9 mouse cellular contexts compared by ENCODE assay signal in genomic region chr15:78597729-78598128, GRCm38 (mm10). TPM values are rescaled to one million over a fixed set of nuclear protein-coding genes. Genes with fewer than 3 reads are reported as not detected.
A peak's percentile ranks its signal among the peaks of the same experiment; 100 is the strongest.
DNase-seq lines count a peak whose midpoint lies in the region; ATAC-seq and TF ChIP-seq lines count a peak whose summit lies in the region.
"Had no signal": no experiment of that assay in that cellular context is flagged by ENCODE, and none has a peak within 500 bp of the region (broad histone marks: within the 10 kb centered on the region; RNA-seq: fewer than 3 reads in every experiment).

No protein-coding gene starts in this region.

- no peak overlapping the region for H3K4me3 ChIP-seq in heart, adult 2 months
- peak overlapping the region; percentile 33; the same call in 1 of the 2 replicates for H3K4me3 ChIP-seq in liver, embryonic 12.5 days
- peak overlapping the region; percentile 62 for H3K4me3 ChIP-seq in small intestine, adult 2 months (ENCODE audit: low read depth, low read length)
- H3K4me3 ChIP-seq in forebrain, embryonic 16.5 days (replicated peaks; ENCODE audit: low read length), result no peak overlapping the region
- H3K4me3 ChIP-seq: midbrain, embryonic 12.5 days had no signal

- no peaks in the 10 kb centered on the region for H3K27me3 ChIP-seq in heart, adult 2 months (ENCODE audit: control insufficient read depth, insufficient read depth, low read length)
- no peaks in the 10 kb centered on the region for H3K27me3 ChIP-seq in liver, embryonic 12.5 days (replicated peaks)
- H3K27me3 ChIP-seq in small intestine, adult 2 months (ENCODE audit: control insufficient read depth, insufficient read depth, low read length), result no peaks in the 10 kb centered on the region
- no peaks in the 10 kb centered on the region for H3K27me3 ChIP-seq in forebrain, embryonic 16.5 days (replicated peaks; ENCODE audit: control insufficient read depth, insufficient read depth, low read length)
- H3K27me3 ChIP-seq: midbrain, embryonic 12.5 days had no signal

- ATAC-seq in common myeloid progenitor, adult 5-6 weeks (replicated peaks; ENCODE audit: low read depth, poor library complexity, severe bottlenecking), result peak; percentile 19
- ATAC-seq in liver, embryonic 12.5 days, result peak; percentile 55
- ATAC-seq in cerebellum, adult (ENCODE audit: insufficient number of reproducible peaks, low FRiP score, low TSS enrichment), result no peak
- ATAC-seq in forebrain, embryonic 16.5 days, result no peak

- intact Hi-C loops in heart, adult 2 months (cut with DNase I), result no loop called here
- intact Hi-C loops in heart, postnatal 25 days (cut with DNase I), result no loop called here

- TF ChIP-seq EP300 in heart, adult 2 months (IDR thresholded peaks at IDR 0.05; ENCODE audit: insufficient read depth, low read depth, low read length), result no peak

- H3K9me3 ChIP-seq in liver, embryonic 12.5 days (replicated peaks), result no peaks in the 10 kb centered on the region
- H3K9me3 ChIP-seq in forebrain, embryonic 16.5 days (ENCODE audit: control insufficient read depth, low read length), result no peaks in the 10 kb centered on the region
- H3K9me3 ChIP-seq: midbrain, embryonic 12.5 days had no signal

- TF ChIP-seq CTCF in heart, adult 2 months (IDR thresholded peaks at IDR 0.05), result no peak
- no peak for TF ChIP-seq CTCF in small intestine, adult 2 months (IDR thresholded peaks at IDR 0.05; ENCODE audit: extremely low read depth, insufficient read length, insufficient replicate concordance, low read depth, low read length)

- 41% methylated on average over 4 of the region's 4 CpGs for WGBS in heart, adult 2 months
- WGBS in liver, embryonic 12.5 days (ENCODE audit: insufficient replicate concordance), result 20% methylated on average over 4 of the region's 4 CpGs
- 32% methylated on average over 4 of the region's 4 CpGs for WGBS in small intestine, adult 2 months
- WGBS in forebrain, embryonic 16.5 days, result 63% methylated on average over 4 of the region's 4 CpGs

- H3K79me2 ChIP-seq in heart, adult 2 months (replicated peaks; ENCODE audit: control insufficient read depth, insufficient read depth, low read length), result no peaks in the 10 kb centered on the region

- H3K4me2 ChIP-seq in liver, embryonic 12.5 days, result peak overlapping the region; percentile 32; the same call in 1 of the 2 replicates
- no peak overlapping the region for H3K4me2 ChIP-seq in forebrain, embryonic 16.5 days (ENCODE audit: low read length)
- H3K4me2 ChIP-seq: midbrain, embryonic 12.5 days had no signal

- H3K36me3 ChIP-seq in heart, adult 2 months (ENCODE audit: control insufficient read depth, insufficient read depth, low read length), result no peaks in the 10 kb centered on the region
- H3K36me3 ChIP-seq in liver, embryonic 12.5 days, result no peaks in the 10 kb centered on the region
- no peaks in the 10 kb centered on the region for H3K36me3 ChIP-seq in small intestine, adult 2 months (ENCODE audit: control insufficient read depth, insufficient read depth, low read length)
- H3K36me3 ChIP-seq in forebrain, embryonic 16.5 days (ENCODE audit: control insufficient read depth, insufficient read depth), result no peaks in the 10 kb centered on the region
- H3K36me3 ChIP-seq: midbrain, embryonic 12.5 days had no signal

- DNase-seq in heart, adult 2 months, result peak; percentile 52 to 69
- DNase-seq in heart, postnatal 25 days (ENCODE audit: low spot score), result no peak
- no peak for DNase-seq in cerebellum, adult 11 months

- H3K9ac ChIP-seq in heart, adult 2 months (ENCODE audit: low read depth, low read length), result no peak overlapping the region
- no peak overlapping the region for H3K9ac ChIP-seq in liver, embryonic 12.5 days
- no peak overlapping the region for H3K9ac ChIP-seq in forebrain, embryonic 16.5 days (replicated peaks; ENCODE audit: low read depth, low read length)
- H3K9ac ChIP-seq: midbrain, embryonic 12.5 days had no signal

- H3K27ac ChIP-seq in heart, adult 2 months, result peak overlapping the region; percentile 49; the same call in 1 of the 2 replicates
- peak overlapping the region; percentile 67; the same call in 1 of the 2 replicates for H3K27ac ChIP-seq in liver, embryonic 12.5 days
- H3K27ac ChIP-seq in small intestine, adult 2 months (ENCODE audit: insufficient read depth, low read depth, low read length), result peak overlapping the region; percentile 38; the same call in 1 of the 2 replicates
- H3K27ac ChIP-seq in forebrain, embryonic 16.5 days (ENCODE audit: low read length), result no peak overlapping the region
- H3K27ac ChIP-seq: midbrain, embryonic 12.5 days had no signal

- peak; percentile 45; the same call in 1 of the 2 replicates for TF ChIP-seq POLR2A in heart, adult 2 months (IDR thresholded peaks at IDR 0.05; ENCODE audit: insufficient read depth, low read depth, low read length)
- TF ChIP-seq POLR2A in small intestine, adult 2 months (IDR thresholded peaks at IDR 0.05; ENCODE audit: low read depth, low read length), result no peak

- no peaks in the 10 kb centered on the region for H3K4me1 ChIP-seq in heart, adult 2 months (ENCODE audit: control insufficient read depth, insufficient read depth, low read length)
- H3K4me1 ChIP-seq in liver, embryonic 12.5 days, result peaks cover 13% of the 10 kb centered on the region; the same call in 1 of the 2 replicates
- peaks cover 9% of the 10 kb centered on the region for H3K4me1 ChIP-seq in small intestine, adult 2 months (ENCODE audit: control insufficient read depth, insufficient read depth, insufficient read length, low read length)
- H3K4me1 ChIP-seq in forebrain, embryonic 16.5 days (replicated peaks; ENCODE audit: control insufficient read depth, insufficient read depth, low read length), result no peaks in the 10 kb centered on the region
- H3K4me1 ChIP-seq: midbrain, embryonic 12.5 days had no signal

RNA-seq across cellular contexts. Expression of gene Cyth4, which starts 0.9 kb away (rescaled TPM):
- 1 to 10 TPM; 6.1 to 6.7 TPM for total RNA-seq in heart, adult 2 months (2021)
- 9.3 and 12.8 TPM in 2 replicates for polyA plus RNA-seq in heart, adult 2 months (2012; rRNA removed)
- total RNA-seq in heart, postnatal 25 days (2021), result 1 to 10 TPM; 5.5 to 5.8 TPM
- total RNA-seq in common myeloid progenitor, adult 5-6 weeks (2017), result 36.3 and 48.0 TPM in 2 replicates
- 15.2 and 15.3 TPM in 2 replicates for polyA plus RNA-seq in liver, embryonic 12.5 days (2016; fragmentation: Nextera tagmentation; extraction: Ambion mirVana)
- 11.2 and 12.7 TPM in 2 replicates for polyA plus RNA-seq in small intestine, adult 2 months (2012; rRNA removed)
- 4.5 and 5.5 TPM in 2 replicates for polyA plus RNA-seq in forebrain, embryonic 16.5 days (2015; fragmentation: Nextera tagmentation; extraction: Ambion mirVana)

RNA-seq across cellular contexts. Expression of gene Rac2, which starts 25.1 kb away (rescaled TPM):
- 1 to 10 TPM; 4.5 to 8.7 TPM for total RNA-seq in heart, adult 2 months (2021)
- polyA plus RNA-seq in heart, adult 2 months (2012; rRNA removed), result 7.7 and 44.7 TPM in 2 replicates
- 1 to 10 TPM; 5.1 to 5.6 TPM for total RNA-seq in heart, postnatal 25 days (2021)
- total RNA-seq in common myeloid progenitor, adult 5-6 weeks (2017), result 104 and 252 TPM in 2 replicates
- polyA plus RNA-seq in liver, embryonic 12.5 days (2016; fragmentation: Nextera tagmentation; extraction: Ambion mirVana), result 87.7 and 90.9 TPM in 2 replicates
- polyA plus RNA-seq in small intestine, adult 2 months (2012; rRNA removed), result 37.0 and 136 TPM in 2 replicates
- 3.6 and 5.1 TPM in 2 replicates for polyA plus RNA-seq in forebrain, embryonic 16.5 days (2015; fragmentation: Nextera tagmentation; extraction: Ambion mirVana)

RNA-seq across cellular contexts. Expression of gene Sstr3, which starts 53.2 kb away (rescaled TPM):
- total RNA-seq in heart, adult 2 months (2021), result not detected
- not detected in 2 replicates for polyA plus RNA-seq in heart, adult 2 months (2012; rRNA removed)
- total RNA-seq in heart, postnatal 25 days (2021), result not detected
- not detected in 2 replicates for total RNA-seq in common myeloid progenitor, adult 5-6 weeks (2017)
- polyA plus RNA-seq in liver, embryonic 12.5 days (2016; fragmentation: Nextera tagmentation; extraction: Ambion mirVana), result 0.02 TPM in 1 of 2 replicates, not detected in the other
- 0.44 and 1.4 TPM in 2 replicates for polyA plus RNA-seq in small intestine, adult 2 months (2012; rRNA removed)
- 1.1 and 1.8 TPM in 2 replicates for polyA plus RNA-seq in forebrain, embryonic 16.5 days (2015; fragmentation: Nextera tagmentation; extraction: Ambion mirVana)

Comparison
In these comparisons a context has a peak if more than half of its experiments do, and no peak if none do; other contexts are left out.
1. DNase-seq: peak in heart, adult 2 months (2 of 2); none in heart, postnatal 25 days (single experiment) and cerebellum, adult 11 months (single experiment).
2. H3K4me3 ChIP-seq: peak in liver, embryonic 12.5 days (single experiment) and small intestine, adult 2 months (single experiment); none in heart, adult 2 months (single experiment) and forebrain, embryonic 16.5 days (single experiment).
3. ATAC-seq: peak in common myeloid progenitor, adult 5-6 weeks (single experiment) and liver, embryonic 12.5 days (single experiment); none in cerebellum, adult (single experiment) and forebrain, embryonic 16.5 days (single experiment).